Mouse (Mus musculus): ENCODE results near the gene 4930451I11Rik. TPM values are rescaled to one million over a fixed set of nuclear protein-coding genes. Genes with fewer than 3 reads are reported as not detected.

4930451I11Rik gene
- polyA plus RNA-seq, 1 experiment from 2014 or later: not detected

GRCm38 (mm10) chr7:126786142-126786541 is 45.3 kb downstream of the 4930451I11Rik start:
- Histone ChIP-seq H3K27ac (ENCODE audit: low read length) (no peak overlapping the region), H3K9me3 (ENCODE audit: low read length) (no peaks in the 10 kb centered on the region), H3K9ac (replicated peaks; ENCODE audit: low read length) (no peak overlapping the region), H3K36me3 (ENCODE audit: insufficient read depth, low read length) (peaks cover 65% of the 10 kb centered on the region), H3K27me3 (ENCODE audit: insufficient read depth, low read length) (no peaks in the 10 kb centered on the region), H3K4me2 (replicated peaks; ENCODE audit: low read depth, low read length) (no peak overlapping the region), H3K4me1 (ENCODE audit: insufficient read depth, low read length) (peaks cover 14% of the 10 kb centered on the region), H3K4me3 (ENCODE audit: low read length) (no peak overlapping the region)
- no peak for ATAC-seq (ENCODE audit: low FRiP score, low TSS enrichment)
- 82% methylated on average over 14 of the region's 14 CpGs for WGBS

- Histone ChIP-seq H3K9me3 (ENCODE audit: low read length) (no peaks in the 10 kb centered on the region), H3K36me3 (ENCODE audit: insufficient read depth, low read length) (peaks cover 63% of the 10 kb centered on the region), H3K27me3 (ENCODE audit: insufficient read depth, low read length) (no peaks in the 10 kb centered on the region), H3K4me1 (ENCODE audit: insufficient read depth, low read length) (peaks cover 13% of the 10 kb centered on the region), H3K4me3 (ENCODE audit: low read length) (no peak overlapping the region), H3K9ac (replicated peaks; ENCODE audit: low read length) (no peak overlapping the region), H3K27ac (ENCODE audit: low read length) (no peak overlapping the region), H3K4me2 (replicated peaks; ENCODE audit: low read depth, low read length) (no peak overlapping the region)
- 50% methylated on average over 4 of the region's 4 CpGs for WGBS
- ATAC-seq (ENCODE audit: low FRiP score, low TSS enrichment): no peak
Measured at GRCm38 (mm10) chr7:126785056-126785455, 46.4 kb downstream of the 4930451I11Rik start.

- peaks cover 57% of the 10 kb centered on the region for H3K36me3 ChIP-seq (ENCODE audit: insufficient read depth, low read length)
- ATAC-seq (ENCODE audit: low FRiP score, low TSS enrichment): no peak
- no peaks in the 10 kb centered on the region for H3K9me3 ChIP-seq (ENCODE audit: low read length)
Measured at GRCm38 (mm10) chr7:126784469-126784868, 47.0 kb downstream of the 4930451I11Rik start.

DNA sequence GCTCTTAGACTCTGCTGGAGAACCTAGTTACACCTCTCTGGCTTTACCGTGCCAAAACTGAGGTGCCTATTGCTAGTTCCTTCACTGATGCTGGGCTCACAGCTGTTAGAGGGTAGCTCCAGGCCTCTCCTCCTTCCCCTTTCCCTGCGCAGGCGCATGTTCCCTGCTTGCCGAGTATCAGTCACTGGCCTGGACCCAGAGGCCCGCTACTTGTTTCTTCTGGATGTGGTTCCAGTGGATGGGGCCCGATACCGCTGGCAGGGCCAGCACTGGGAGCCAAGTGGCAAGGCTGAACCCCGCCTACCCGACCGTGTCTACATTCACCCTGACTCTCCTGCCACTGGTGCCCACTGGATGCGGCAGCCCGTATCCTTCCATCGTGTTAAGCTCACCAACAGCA is 48.7 kb downstream of the 4930451I11Rik start:
- Histone ChIP-seq H3K4me3 (ENCODE audit: low read length) (no peak overlapping the region), H3K9me3 (ENCODE audit: low read length) (no peaks in the 10 kb centered on the region), H3K9ac (replicated peaks; ENCODE audit: low read length) (no peak overlapping the region), H3K4me1 (ENCODE audit: insufficient read depth, low read length) (peaks cover 26% of the 10 kb centered on the region), H3K36me3 (ENCODE audit: insufficient read depth, low read length) (peaks cover 42% of the 10 kb centered on the region), H3K27me3 (ENCODE audit: insufficient read depth, low read length) (no peaks in the 10 kb centered on the region), H3K4me2 (replicated peaks; ENCODE audit: low read depth, low read length) (no peak overlapping the region), H3K27ac (ENCODE audit: low read length) (no peak overlapping the region)
- no peak for ATAC-seq (ENCODE audit: low FRiP score, low TSS enrichment)
- 70% methylated on average over 13 of the region's 13 CpGs for WGBS

More at GRCm38 (mm10) chr7:126784469-126784868, 47.0 kb downstream of the 4930451I11Rik start:
- Histone ChIP-seq H3K4me3 (ENCODE audit: low read length) (no peak overlapping the region), H3K9ac (replicated peaks; ENCODE audit: low read length) (no peak overlapping the region), H3K27ac (ENCODE audit: low read length) (no peak overlapping the region), H3K4me1 (ENCODE audit: insufficient read depth, low read length) (peaks cover 19% of the 10 kb centered on the region), H3K4me2 (replicated peaks; ENCODE audit: low read depth, low read length) (no peak overlapping the region), H3K27me3 (ENCODE audit: insufficient read depth, low read length) (no peaks in the 10 kb centered on the region)
- whole genome bisulfite sequencing: 55% methylated on average over 7 of the region's 7 CpGs

- no peak overlapping the region for H3K4me2 ChIP-seq (replicated peaks; ENCODE audit: low read depth, low read length)
- 30% methylated on average over 11 of the region's 11 CpGs for WGBS
Measured at GRCm38 (mm10) chr7:126781661-126782370, 49.6 kb downstream of the 4930451I11Rik start.

DNA sequence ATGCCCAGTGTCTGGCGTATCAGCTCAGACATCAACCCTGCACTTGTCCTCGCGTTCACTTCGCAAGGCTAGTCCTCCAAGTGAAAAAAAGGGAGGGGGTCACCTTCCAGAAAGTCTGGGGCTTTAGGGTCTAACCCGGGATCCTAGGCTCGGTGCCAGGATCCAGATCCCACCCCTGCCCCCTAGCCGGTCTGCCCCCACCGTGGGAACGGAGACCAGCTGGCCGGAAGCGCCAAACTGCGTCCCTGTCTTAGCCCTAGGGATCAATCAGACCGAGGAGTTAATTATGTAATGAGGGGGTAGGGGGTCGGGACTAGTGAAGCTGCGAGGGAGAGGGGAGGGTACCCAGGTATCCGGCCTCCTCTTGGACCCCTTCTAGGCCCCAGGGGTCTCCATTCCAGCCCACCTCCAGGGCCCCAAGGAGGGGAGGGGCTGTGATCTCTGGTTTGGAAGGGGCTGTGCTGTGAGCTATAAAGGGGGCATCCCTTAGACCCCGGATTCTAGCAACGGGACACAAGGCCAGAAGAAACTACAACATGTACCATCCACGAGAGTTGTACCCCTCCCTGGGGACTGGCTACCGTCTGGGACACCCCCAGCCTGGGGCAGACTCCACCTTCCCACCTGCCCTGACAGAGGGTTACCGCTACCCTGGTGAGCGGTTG is 50.3 kb downstream of the 4930451I11Rik start, which contains the start of gene Tbx6:
Gene Tbx6, plus strand, starts transcription at position 513 of the 665 bp plus-strand sequence.
- no peaks in the 10 kb centered on the region for H3K27me3 ChIP-seq (ENCODE audit: insufficient read depth, low read length)
- peak within 1 kb of the TSS; percentile 56 for H3K27ac ChIP-seq (ENCODE audit: low read length)
- H3K9ac ChIP-seq (replicated peaks; ENCODE audit: low read length): peak within 1 kb of the TSS; percentile 66
- H3K4me3 ChIP-seq (ENCODE audit: low read length): peak within 1 kb of the TSS; percentile 42
- peak within 1 kb of the TSS; percentile 84 for H3K4me2 ChIP-seq (replicated peaks; ENCODE audit: low read depth, low read length)
- H3K4me1 ChIP-seq (ENCODE audit: insufficient read depth, low read length): peaks cover 38% of the 10 kb centered on the region
- 3% methylated on average over 22 of the region's 22 CpGs for WGBS
- no peaks in the 10 kb centered on the region for H3K9me3 ChIP-seq (ENCODE audit: low read length)
- ATAC-seq (ENCODE audit: low FRiP score, low TSS enrichment): 0 out of 2 replicates have a peak, but pooled peaks have one; percentile 5
- H3K36me3 ChIP-seq (ENCODE audit: insufficient read depth, low read length): peaks cover 27% of the 10 kb centered on the region

More at GRCm38 (mm10) chr7:126781661-126782370, 49.6 kb downstream of the 4930451I11Rik start:
- H3K9me3 ChIP-seq (ENCODE audit: low read length): no peaks in the 10 kb centered on the region
- H3K27ac ChIP-seq (ENCODE audit: low read length): no peak overlapping the region
- H3K36me3 ChIP-seq (ENCODE audit: insufficient read depth, low read length): peaks cover 34% of the 10 kb centered on the region
- peaks cover 33% of the 10 kb centered on the region for H3K4me1 ChIP-seq (ENCODE audit: insufficient read depth, low read length)
- ATAC-seq (ENCODE audit: low FRiP score, low TSS enrichment): no peak
- no peak overlapping the region for H3K9ac ChIP-seq (replicated peaks; ENCODE audit: low read length)
- no peaks in the 10 kb centered on the region for H3K27me3 ChIP-seq (ENCODE audit: insufficient read depth, low read length)
- H3K4me3 ChIP-seq (ENCODE audit: low read length): no peak overlapping the region

Other genes with a start within 250 kb of the 4930451I11Rik start
- gene Apobr, start 246.7 kb downstream of the 4930451I11Rik start, polyA plus RNA-seq (2015; fragmentation: Nextera tagmentation; extraction: Ambion mirVana): 0.96 and 1.1 TPM in 2 replicates
- 39.3 and 41.3 TPM in 2 replicates for gene Cln3, start 245.8 kb downstream of the 4930451I11Rik start, polyA plus RNA-seq (2015; fragmentation: Nextera tagmentation; extraction: Ambion mirVana)
- gene Il27, start 236.7 kb downstream of the 4930451I11Rik start, polyA plus RNA-seq (2015; fragmentation: Nextera tagmentation; extraction: Ambion mirVana): not detected in 2 replicates
- gene Nupr1, start 200.8 kb downstream of the 4930451I11Rik start, polyA plus RNA-seq (2015; fragmentation: Nextera tagmentation; extraction: Ambion mirVana): 6.8 and 9.5 TPM in 2 replicates
- gene Sgf29, start 182.3 kb downstream of the 4930451I11Rik start, polyA plus RNA-seq (2015; fragmentation: Nextera tagmentation; extraction: Ambion mirVana): 50.7 and 57.2 TPM in 2 replicates
- gene Sult1a1, start 155.2 kb downstream of the 4930451I11Rik start, polyA plus RNA-seq (2015; fragmentation: Nextera tagmentation; extraction: Ambion mirVana): 9.1 and 9.4 TPM in 2 replicates
- gene Bola2, start 136.2 kb downstream of the 4930451I11Rik start, polyA plus RNA-seq (2015; fragmentation: Nextera tagmentation; extraction: Ambion mirVana): 119 and 122 TPM in 2 replicates
- 9.5 and 12.3 TPM in 2 replicates for gene Slx1b, start 135.9 kb downstream of the 4930451I11Rik start, polyA plus RNA-seq (2015; fragmentation: Nextera tagmentation; extraction: Ambion mirVana)
- 17.5 and 19.7 TPM in 2 replicates for gene Coro1a, start 123.9 kb downstream of the 4930451I11Rik start, polyA plus RNA-seq (2015; fragmentation: Nextera tagmentation; extraction: Ambion mirVana)
- 77.9 and 79.5 TPM in 2 replicates for gene Mapk3, start 72.0 kb downstream of the 4930451I11Rik start, polyA plus RNA-seq (2015; fragmentation: Nextera tagmentation; extraction: Ambion mirVana)
- 1.8 and 2.0 TPM in 2 replicates for gene Gdpd3, start 65.3 kb downstream of the 4930451I11Rik start, polyA plus RNA-seq (2015; fragmentation: Nextera tagmentation; extraction: Ambion mirVana)
- gene Ypel3, start 54.7 kb downstream of the 4930451I11Rik start, polyA plus RNA-seq (2015; fragmentation: Nextera tagmentation; extraction: Ambion mirVana): 95.8 and 101 TPM in 2 replicates
- 0.29 and 0.78 TPM in 2 replicates for gene Tbx6, start 50.2 kb downstream of the 4930451I11Rik start, polyA plus RNA-seq (2015; fragmentation: Nextera tagmentation; extraction: Ambion mirVana)
- gene Ppp4c, start 39.1 kb downstream of the 4930451I11Rik start, polyA plus RNA-seq (2015; fragmentation: Nextera tagmentation; extraction: Ambion mirVana): 267 and 271 TPM in 2 replicates
- 0.19 and 0.52 TPM in 2 replicates for gene Fam57b, start 34.0 kb downstream of the 4930451I11Rik start, polyA plus RNA-seq (2015; fragmentation: Nextera tagmentation; extraction: Ambion mirVana)
- gene Doc2a, start 15.8 kb upstream of the 4930451I11Rik start, polyA plus RNA-seq (2015; fragmentation: Nextera tagmentation; extraction: Ambion mirVana): 7.8 and 8.7 TPM in 2 replicates
- gene Hirip3, start 30.3 kb upstream of the 4930451I11Rik start, polyA plus RNA-seq (2015; fragmentation: Nextera tagmentation; extraction: Ambion mirVana): 32.6 and 42.7 TPM in 2 replicates
- gene Ino80e, start 30.7 kb upstream of the 4930451I11Rik start, polyA plus RNA-seq (2015; fragmentation: Nextera tagmentation; extraction: Ambion mirVana): 75.3 and 88.0 TPM in 2 replicates
- 58.6 and 59.9 TPM in 2 replicates for gene Taok2, start 53.1 kb upstream of the 4930451I11Rik start, polyA plus RNA-seq (2015; fragmentation: Nextera tagmentation; extraction: Ambion mirVana)
- 33.8 and 34.1 TPM in 2 replicates for gene Tmem219, start 91.3 kb upstream of the 4930451I11Rik start, polyA plus RNA-seq (2015; fragmentation: Nextera tagmentation; extraction: Ambion mirVana)
- 16.5 and 17.7 TPM in 2 replicates for gene Kctd13, start 97.2 kb upstream of the 4930451I11Rik start, polyA plus RNA-seq (2015; fragmentation: Nextera tagmentation; extraction: Ambion mirVana)
- 0.12 and 0.24 TPM in 2 replicates for gene Asphd1, start 117.9 kb upstream of the 4930451I11Rik start, polyA plus RNA-seq (2015; fragmentation: Nextera tagmentation; extraction: Ambion mirVana)
- 0.86 and 1.6 TPM in 2 replicates for gene Sez6l2, start 118.9 kb upstream of the 4930451I11Rik start, polyA plus RNA-seq (2015; fragmentation: Nextera tagmentation; extraction: Ambion mirVana)
- gene Cdipt, start 144.3 kb upstream of the 4930451I11Rik start, polyA plus RNA-seq (2015; fragmentation: Nextera tagmentation; extraction: Ambion mirVana): 135 and 137 TPM in 2 replicates
- 1.6 and 2.1 TPM in 2 replicates for gene Cdiptos, start 144.5 kb upstream of the 4930451I11Rik start, polyA plus RNA-seq (2015; fragmentation: Nextera tagmentation; extraction: Ambion mirVana)
- 19.7 and 21.4 TPM in 2 replicates for gene Mvp, start 183.0 kb upstream of the 4930451I11Rik start, polyA plus RNA-seq (2015; fragmentation: Nextera tagmentation; extraction: Ambion mirVana)
- 1.2 TPM in 1 of 2 replicates, not detected in the other for gene Pagr1b, start 184.8 kb upstream of the 4930451I11Rik start, polyA plus RNA-seq (2015; fragmentation: Nextera tagmentation; extraction: Ambion mirVana)
- gene Pagr1a, start 185.7 kb upstream of the 4930451I11Rik start, polyA plus RNA-seq (2015; fragmentation: Nextera tagmentation; extraction: Ambion mirVana): 61.3 and 88.7 TPM in 2 replicates
- gene Gm42742, start 189.5 kb upstream of the 4930451I11Rik start, polyA plus RNA-seq (2015; fragmentation: Nextera tagmentation; extraction: Ambion mirVana): 34.7 and 51.6 TPM in 2 replicates
- 5.4 and 6.0 TPM in 2 replicates for gene Prrt2, start 189.6 kb upstream of the 4930451I11Rik start, polyA plus RNA-seq (2015; fragmentation: Nextera tagmentation; extraction: Ambion mirVana)
- gene Maz, start 195.4 kb upstream of the 4930451I11Rik start, polyA plus RNA-seq (2015; fragmentation: Nextera tagmentation; extraction: Ambion mirVana): 47.9 and 48.1 TPM in 2 replicates
- gene Kif22, start 210.8 kb upstream of the 4930451I11Rik start, polyA plus RNA-seq (2015; fragmentation: Nextera tagmentation; extraction: Ambion mirVana): 145 and 150 TPM in 2 replicates